Mouse (Mus musculus): ENCODE results near the gene Slc4a2. TPM values are rescaled to one million over a fixed set of nuclear protein-coding genes. Genes with fewer than 3 reads are reported as not detected.

The Slc4a2 gene
- polyA plus RNA-seq, 1 experiment from 2014 or later = 28.9 TPM

DNA sequence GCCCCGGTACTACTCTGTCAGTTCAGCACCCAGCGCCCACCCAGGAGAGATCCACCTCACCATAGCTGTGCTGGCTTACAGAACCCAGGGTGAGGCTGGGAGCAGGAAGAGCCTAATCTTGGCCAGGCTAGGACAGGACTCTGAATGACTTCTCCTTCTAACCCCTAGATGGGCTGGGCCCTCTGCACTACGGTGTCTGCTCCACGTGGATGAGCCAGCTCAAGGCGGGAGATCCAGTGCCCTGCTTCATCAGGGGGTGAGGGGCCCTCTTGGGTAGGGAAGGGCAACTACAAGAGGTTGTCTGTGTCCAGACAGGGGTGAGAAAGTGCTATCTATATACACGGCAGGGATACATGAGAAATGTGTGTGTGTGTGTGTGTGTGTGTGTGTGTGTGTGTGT, 42.2 kb upstream of the Slc4a2 start:
- no peak overlapping the region for H3K4me2 ChIP-seq (replicated peaks; ENCODE audit: low read depth, low read length)
- H3K36me3 ChIP-seq (ENCODE audit: insufficient read depth, low read length) = no peaks in the 10 kb centered on the region
- WGBS = 59% methylated on average over 6 of the region's 6 CpGs
- H3K27me3 ChIP-seq (replicated peaks; ENCODE audit: insufficient read depth, low read length) = no peaks in the 10 kb centered on the region; the same call in 1 of the 2 replicates
- H3K4me3 ChIP-seq (ENCODE audit: low read depth, low read length) = no peak overlapping the region
- no peak for DNase-seq (ENCODE audit: low spot score)
- no peaks in the 10 kb centered on the region for H3K9me3 ChIP-seq (ENCODE audit: low read length)
- TF ChIP-seq EP300 (IDR thresholded peaks at IDR 0.05) (no peak), CTCF (IDR thresholded peaks at IDR 0.05) (no peak)
- H3K27ac ChIP-seq (ENCODE audit: low read length) = no peak overlapping the region
- ATAC-seq = no peak
- H3K4me1 ChIP-seq (ENCODE audit: insufficient read depth, low read depth, low read length) = peaks cover 14% of the 10 kb centered on the region
- no peak overlapping the region for H3K9ac ChIP-seq (replicated peaks; ENCODE audit: low read depth)

DNA sequence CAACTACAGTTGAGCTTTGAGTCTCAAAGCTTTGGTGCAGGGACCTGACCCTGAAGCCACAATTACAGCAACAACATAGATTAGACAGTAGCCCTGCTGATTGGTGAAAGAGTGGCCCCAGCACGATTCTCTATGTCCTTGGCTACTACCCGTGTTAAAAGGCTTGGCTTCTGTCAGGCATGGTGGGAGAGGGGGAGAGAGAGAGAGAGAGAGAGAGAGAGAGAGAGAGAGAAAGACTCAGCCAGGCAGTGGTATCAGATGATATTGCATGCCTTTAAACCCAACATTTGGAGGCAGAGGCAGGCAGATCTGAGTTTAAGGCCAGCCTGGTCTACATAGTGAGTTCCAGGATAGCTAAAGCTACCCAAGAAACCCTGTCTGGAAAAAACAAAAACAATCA, 41.6 kb upstream of the Slc4a2 start:
- WGBS = 60% methylated on average over 2 of the region's 2 CpGs
- Histone ChIP-seq H3K9ac (replicated peaks; ENCODE audit: low read depth) (no peak overlapping the region), H3K9me3 (ENCODE audit: low read length) (no peaks in the 10 kb centered on the region), H3K27ac (ENCODE audit: low read length) (no peak overlapping the region), H3K27me3 (replicated peaks; ENCODE audit: insufficient read depth, low read length) (no peaks in the 10 kb centered on the region; the same call in 1 of the 2 replicates), H3K4me1 (ENCODE audit: insufficient read depth, low read depth, low read length) (peaks cover 14% of the 10 kb centered on the region), H3K4me3 (ENCODE audit: low read depth, low read length) (no peak overlapping the region), H3K4me2 (replicated peaks; ENCODE audit: low read depth, low read length) (no peak overlapping the region), H3K36me3 (ENCODE audit: insufficient read depth, low read length) (no peaks in the 10 kb centered on the region)
- DNase-seq (ENCODE audit: low spot score) (no peak), ATAC-seq (no peak)
- no peak for TF ChIP-seq CTCF (IDR thresholded peaks at IDR 0.05)
- TF ChIP-seq EP300 (IDR thresholded peaks at IDR 0.05) = no peak

- ATAC-seq (peak; percentile 94), DNase-seq (ENCODE audit: low spot score) (peak; percentile 99)
- Histone ChIP-seq H3K9ac (replicated peaks; ENCODE audit: low read depth) (no peak overlapping the region), H3K9me3 (ENCODE audit: low read length) (no peaks in the 10 kb centered on the region), H3K4me3 (ENCODE audit: low read depth, low read length) (peak overlapping the region; percentile 35), H3K27ac (ENCODE audit: low read length) (0 out of 2 replicates have a peak overlapping the region, but pooled peaks have one; percentile 38), H3K27me3 (replicated peaks; ENCODE audit: insufficient read depth, low read length) (peaks cover 7% of the 10 kb centered on the region; the same call in 1 of the 2 replicates), H3K36me3 (ENCODE audit: insufficient read depth, low read length) (no peaks in the 10 kb centered on the region), H3K4me2 (replicated peaks; ENCODE audit: low read depth, low read length) (peak overlapping the region; percentile 63), H3K4me1 (ENCODE audit: insufficient read depth, low read depth, low read length) (peaks cover 23% of the 10 kb centered on the region)
- WGBS = 5% methylated on average over 33 of the region's 34 CpGs
- peak; percentile 76 for TF ChIP-seq CTCF (IDR thresholded peaks at IDR 0.05)
- TF ChIP-seq EP300 (IDR thresholded peaks at IDR 0.05) = peak; percentile 21; the same call in 1 of the 2 replicates
Observed at GRCm38 (mm10) chr5:24383026-24383859, 40.4 kb upstream of the Slc4a2 start.

- H3K4me2 ChIP-seq (replicated peaks; ENCODE audit: low read depth, low read length) = no peak overlapping the region
- H3K27me3 ChIP-seq (replicated peaks; ENCODE audit: insufficient read depth, low read length) = peaks cover 7% of the 10 kb centered on the region; the same call in 1 of the 2 replicates
- H3K9ac ChIP-seq (replicated peaks; ENCODE audit: low read depth) = no peak overlapping the region
- TF ChIP-seq CTCF (IDR thresholded peaks at IDR 0.05) (peak; percentile 39), EP300 (IDR thresholded peaks at IDR 0.05) (peak; percentile 74)
- 28% methylated on average over 6 of the region's 6 CpGs for WGBS
- no peaks in the 10 kb centered on the region for H3K36me3 ChIP-seq (ENCODE audit: insufficient read depth, low read length)
- peak overlapping the region; percentile 38; the same call in 1 of the 2 replicates for H3K27ac ChIP-seq (ENCODE audit: low read length)
- no peak overlapping the region for H3K4me3 ChIP-seq (ENCODE audit: low read depth, low read length)
- H3K4me1 ChIP-seq (ENCODE audit: insufficient read depth, low read depth, low read length) = peaks cover 25% of the 10 kb centered on the region
- H3K9me3 ChIP-seq (ENCODE audit: low read length) = no peaks in the 10 kb centered on the region
- peak; percentile 9; the same call in 1 of the 2 replicates for ATAC-seq
- DNase-seq (ENCODE audit: low spot score) = peak; percentile 66
Observed at GRCm38 (mm10) chr5:24384407-24384806, 39.2 kb upstream of the Slc4a2 start.

GRCm38 (mm10) chr5:24385374-24385773, 38.3 kb upstream of the Slc4a2 start:
- Histone ChIP-seq H3K27me3 (replicated peaks; ENCODE audit: insufficient read depth, low read length) (peaks cover 7% of the 10 kb centered on the region; the same call in 1 of the 2 replicates), H3K27ac (ENCODE audit: low read length) (no peak overlapping the region), H3K9me3 (ENCODE audit: low read length) (no peaks in the 10 kb centered on the region), H3K4me1 (ENCODE audit: insufficient read depth, low read depth, low read length) (peaks cover 25% of the 10 kb centered on the region), H3K36me3 (ENCODE audit: insufficient read depth, low read length) (no peaks in the 10 kb centered on the region), H3K9ac (replicated peaks; ENCODE audit: low read depth) (no peak overlapping the region), H3K4me3 (ENCODE audit: low read depth, low read length) (no peak overlapping the region), H3K4me2 (replicated peaks; ENCODE audit: low read depth, low read length) (no peak overlapping the region)
- ATAC-seq (no peak), DNase-seq (ENCODE audit: low spot score) (no peak)
- WGBS = 99% methylated on average over 5 of the region's 5 CpGs
- TF ChIP-seq EP300 (IDR thresholded peaks at IDR 0.05) (no peak), CTCF (IDR thresholded peaks at IDR 0.05) (no peak)

DNA sequence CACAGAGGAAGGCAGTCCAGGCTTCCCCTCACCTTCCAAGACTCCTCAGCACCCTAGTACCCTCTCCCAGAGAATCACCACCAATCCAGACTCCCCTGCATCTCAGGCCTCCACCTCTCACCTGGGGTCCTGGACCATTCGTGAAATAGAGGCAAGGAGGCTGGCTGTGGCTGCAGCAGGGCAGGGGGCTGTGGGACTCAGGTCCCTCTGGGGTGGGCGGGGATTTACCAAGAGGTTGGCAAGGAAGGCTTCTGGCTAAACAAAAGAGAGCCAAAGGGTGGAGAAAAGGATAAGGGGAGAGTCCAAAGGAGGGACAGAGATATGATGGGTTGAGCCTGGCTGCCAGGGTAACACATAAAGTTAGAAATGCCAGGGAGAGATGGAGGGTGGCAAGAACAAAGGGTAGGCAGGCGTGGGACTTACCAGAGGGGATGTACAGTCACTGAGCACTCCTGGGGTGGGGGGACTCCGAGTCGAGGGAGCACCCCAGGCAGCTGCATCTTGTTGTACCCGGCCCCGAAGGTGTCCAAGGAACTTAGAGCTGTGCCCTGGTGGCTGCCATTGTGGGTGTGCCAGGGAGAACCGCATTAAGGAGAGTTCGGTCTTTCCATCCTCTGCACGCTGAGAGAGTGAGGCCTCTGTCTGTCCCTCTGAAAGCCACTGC, 37.6 kb upstream of the Slc4a2 start:
- H3K36me3 ChIP-seq (ENCODE audit: insufficient read depth, low read length) = no peaks in the 10 kb centered on the region
- DNase-seq (ENCODE audit: low spot score) (no peak), ATAC-seq (no peak)
- H3K9me3 ChIP-seq (ENCODE audit: low read length) = no peaks in the 10 kb centered on the region
- WGBS = 82% methylated on average over 10 of the region's 10 CpGs
- H3K9ac ChIP-seq (replicated peaks; ENCODE audit: low read depth) = no peak overlapping the region
- H3K27ac ChIP-seq (ENCODE audit: low read length) = no peak overlapping the region
- peaks cover 21% of the 10 kb centered on the region for H3K4me1 ChIP-seq (ENCODE audit: insufficient read depth, low read depth, low read length)
- peaks cover 7% of the 10 kb centered on the region; the same call in 1 of the 2 replicates for H3K27me3 ChIP-seq (replicated peaks; ENCODE audit: insufficient read depth, low read length)
- H3K4me3 ChIP-seq (ENCODE audit: low read depth, low read length) = no peak overlapping the region
- TF ChIP-seq CTCF (IDR thresholded peaks at IDR 0.05) = no peak
- no peak for TF ChIP-seq EP300 (IDR thresholded peaks at IDR 0.05)
- no peak overlapping the region for H3K4me2 ChIP-seq (replicated peaks; ENCODE audit: low read depth, low read length)
